Mouse (Mus musculus) megakaryocyte, embryonic 14.5 days (primary cell): Measurements from ENCODE around the gene Peli2. TPM values are rescaled to one million over a fixed set of nuclear protein-coding genes. Genes with fewer than 3 reads are reported as not detected.

Experiments used
- H3K27me3 ChIP-seq: replicated peaks from 2 replicates; pipeline ENCODE3; 2012; ENCODE audit warnings: inconsistent platforms
- H3K36me3 ChIP-seq: replicated peaks from 2 replicates; pipeline ENCODE3; 2012; ENCODE audit warnings: low read length, inconsistent platforms, mixed read lengths
- H3K4me1 ChIP-seq: 2 replicates; pipeline ENCODE4 v1.6.1; 2012; ENCODE audit warnings: inconsistent platforms
- H3K4me3 ChIP-seq: replicated peaks from 2 replicates; pipeline ENCODE3; 2012; ENCODE audit warnings: moderate library complexity, mild to moderate bottlenecking, inconsistent platforms
- H3K9me3 ChIP-seq: 2 replicates; pipeline ENCODE4 v1.6.1; 2012; ENCODE audit warnings: inconsistent platforms
- FLI1 ChIP-seq: IDR thresholded peaks from 2 replicates; pipeline ENCODE4 v1.6.1; 2012; ENCODE audit warnings: low read length, inconsistent platforms, mixed read lengths
- GATA1 ChIP-seq: IDR thresholded peaks from 3 replicates; pipeline ENCODE4 v1.6.1; 2012; ENCODE audit warnings: mixed read lengths, low read length, inconsistent platforms, borderline replicate concordance
- polyA plus RNA-seq: library from polyadenylated mRNA; stranded (reverse); fragments of >175 nt; gene quantifications from 2 replicates; pipeline ENCODE4 v1.2.3, GENCODE M21; 2012; ENCODE audit warnings: low replicate concordance; ENCODE audit not compliant: insufficient read depth

The Peli2 gene
- polyA plus RNA-seq, 1 experiment, result 2.8 TPM

DNA sequence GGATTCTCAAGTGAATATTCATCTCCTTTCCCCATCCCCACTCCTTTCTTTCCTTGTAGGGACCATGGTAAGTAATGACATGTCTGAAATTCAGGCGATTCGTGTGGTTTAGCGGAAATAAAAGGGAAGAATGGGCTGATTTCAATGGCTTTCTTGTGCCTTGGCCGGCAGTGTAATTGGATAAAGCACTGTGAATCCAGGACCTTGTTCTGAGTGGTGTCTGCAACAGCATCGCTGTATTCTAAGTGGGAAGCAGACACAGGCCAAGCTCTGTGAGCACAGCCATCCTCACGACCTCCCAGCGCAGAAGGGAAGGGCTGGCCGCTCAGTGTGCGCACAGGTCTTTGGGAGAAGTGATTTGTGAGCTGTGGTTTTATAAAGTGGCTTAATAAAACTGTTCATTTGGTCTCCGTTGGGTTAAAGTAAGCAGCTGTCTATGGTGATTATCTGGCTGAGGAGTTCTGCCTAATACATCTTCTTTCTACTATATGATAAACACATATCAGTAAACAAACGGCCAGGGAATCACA lies 15.3 kb downstream of the Peli2 start:
- no peaks in the 10 kb centered on the region for H3K36me3 ChIP-seq
- no peak overlapping the region for H3K4me3 ChIP-seq
- no peaks in the 10 kb centered on the region for H3K9me3 ChIP-seq
- no peaks in the 10 kb centered on the region for H3K4me1 ChIP-seq
- no peaks in the 10 kb centered on the region for H3K27me3 ChIP-seq
- TF ChIP-seq GATA1 (no peak), FLI1 (no peak)

DNA sequence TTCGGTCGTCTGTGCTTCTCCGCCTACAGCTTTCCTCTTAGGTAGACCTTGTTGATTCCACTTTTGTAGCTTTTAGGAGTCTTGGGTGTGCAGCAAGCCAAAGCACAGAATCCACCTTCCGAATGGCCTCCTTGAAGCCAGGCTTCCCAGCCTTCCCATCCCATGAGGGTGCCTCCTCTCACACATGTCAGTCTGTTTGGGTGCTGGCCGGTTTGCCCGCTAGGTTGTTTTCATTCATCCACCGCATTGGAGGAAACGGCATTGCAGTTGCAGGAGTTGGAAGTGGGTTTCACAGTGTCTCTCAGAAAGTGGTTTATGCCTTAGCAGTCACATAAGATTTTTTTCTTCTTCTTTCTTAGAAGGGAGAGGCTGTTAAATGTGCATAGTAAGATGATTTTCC lies 17.1 kb downstream of the Peli2 start:
- no peak for TF ChIP-seq GATA1
- Histone ChIP-seq H3K9me3 (no peaks in the 10 kb centered on the region), H3K27me3 (no peaks in the 10 kb centered on the region), H3K4me1 (no peaks in the 10 kb centered on the region), H3K4me3 (no peak overlapping the region), H3K36me3 (no peaks in the 10 kb centered on the region)

- no peak for TF ChIP-seq GATA1
- TF ChIP-seq FLI1, result no peak
- no peaks in the 10 kb centered on the region for H3K4me1 ChIP-seq
- H3K4me3 ChIP-seq, result no peak overlapping the region
These were observed 17.5 kb downstream of the Peli2 start for GRCm38 (mm10) chr14:48138138-48138537.

GRCm38 (mm10) chr14:48139409-48139808 lies 18.8 kb downstream of the Peli2 start:
- Histone ChIP-seq H3K4me1 (no peaks in the 10 kb centered on the region), H3K9me3 (no peaks in the 10 kb centered on the region), H3K4me3 (no peak overlapping the region), H3K27me3 (no peaks in the 10 kb centered on the region), H3K36me3 (no peaks in the 10 kb centered on the region)
- no peak for TF ChIP-seq GATA1
- TF ChIP-seq FLI1, result no peak

More at GRCm38 (mm10) chr14:48138138-48138537, 17.5 kb downstream of the Peli2 start:
- no peaks in the 10 kb centered on the region for H3K27me3 ChIP-seq
- no peaks in the 10 kb centered on the region for H3K9me3 ChIP-seq
- no peaks in the 10 kb centered on the region for H3K36me3 ChIP-seq

DNA sequence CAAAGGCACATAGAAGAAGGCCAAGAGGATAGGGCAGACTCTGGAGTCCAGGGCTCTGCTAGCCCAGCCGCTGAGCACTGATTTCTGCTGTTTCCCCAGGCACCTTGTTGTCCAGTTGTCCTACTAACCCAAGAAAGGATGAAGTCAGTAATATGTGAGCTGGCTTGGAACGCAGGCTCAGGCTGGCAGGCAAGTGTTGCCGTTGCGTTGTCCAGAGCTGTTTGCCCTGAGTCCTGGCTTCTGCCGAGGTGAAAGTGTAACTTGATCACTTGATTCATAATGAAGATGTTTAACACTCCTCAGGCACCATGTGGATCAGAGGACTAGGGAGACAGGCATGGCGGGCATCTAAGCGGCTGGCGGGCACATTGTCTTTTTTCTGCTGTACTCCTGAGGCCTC lies 21.1 kb downstream of the Peli2 start:
- H3K36me3 ChIP-seq, result no peaks in the 10 kb centered on the region
- no peak for TF ChIP-seq FLI1
- H3K4me3 ChIP-seq, result no peak overlapping the region
- no peaks in the 10 kb centered on the region for H3K9me3 ChIP-seq
- H3K4me1 ChIP-seq, result no peaks in the 10 kb centered on the region
- no peaks in the 10 kb centered on the region for H3K27me3 ChIP-seq

DNA sequence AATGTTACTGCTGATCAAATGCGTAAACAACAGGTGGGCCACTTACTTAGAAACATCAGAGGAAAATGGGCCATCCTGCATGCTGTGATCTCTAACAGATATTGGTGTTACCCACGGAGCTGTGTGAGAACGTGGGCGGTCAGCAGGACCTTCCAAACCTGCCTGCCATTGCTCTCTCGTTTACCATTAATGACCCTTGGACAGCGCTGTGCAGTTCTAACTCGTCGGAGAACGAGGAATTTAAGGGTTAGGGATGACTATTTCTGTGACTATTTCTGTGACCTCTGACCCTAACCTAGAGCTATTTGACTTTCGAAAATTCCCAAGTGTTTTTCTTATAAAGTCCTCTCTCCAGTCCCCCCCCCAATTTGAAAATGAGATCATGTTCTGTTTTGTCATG lies 22.1 kb downstream of the Peli2 start:
- no peaks in the 10 kb centered on the region for H3K27me3 ChIP-seq
- no peaks in the 10 kb centered on the region for H3K36me3 ChIP-seq
- no peak overlapping the region for H3K4me3 ChIP-seq
- TF ChIP-seq GATA1, result no peak
- TF ChIP-seq FLI1, result no peak
- no peaks in the 10 kb centered on the region for H3K4me1 ChIP-seq
- no peaks in the 10 kb centered on the region for H3K9me3 ChIP-seq

DNA sequence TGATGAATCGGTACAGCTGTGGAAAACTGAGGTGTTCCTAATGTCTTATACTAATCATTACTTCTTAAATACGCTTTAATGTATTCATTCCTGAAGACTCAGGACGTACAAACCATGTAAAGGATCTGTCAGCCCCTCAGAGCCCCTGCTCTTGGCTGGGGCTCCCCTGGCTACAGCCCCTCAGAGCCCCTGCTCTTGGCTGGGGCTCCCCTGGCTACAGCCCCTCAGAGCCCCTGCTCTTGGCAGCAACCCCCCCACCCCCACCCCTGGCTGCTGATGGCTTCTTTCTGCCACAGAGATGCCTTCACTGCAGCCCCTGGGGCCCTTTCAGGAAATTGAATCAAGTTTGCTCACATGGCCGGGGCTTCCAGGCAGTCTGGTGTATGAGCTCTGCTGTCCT lies 22.5 kb downstream of the Peli2 start:
- Histone ChIP-seq H3K4me3 (no peak overlapping the region), H3K4me1 (no peaks in the 10 kb centered on the region), H3K9me3 (no peaks in the 10 kb centered on the region), H3K27me3 (no peaks in the 10 kb centered on the region), H3K36me3 (no peaks in the 10 kb centered on the region)
- TF ChIP-seq GATA1, result no peak
- TF ChIP-seq FLI1, result no peak

DNA sequence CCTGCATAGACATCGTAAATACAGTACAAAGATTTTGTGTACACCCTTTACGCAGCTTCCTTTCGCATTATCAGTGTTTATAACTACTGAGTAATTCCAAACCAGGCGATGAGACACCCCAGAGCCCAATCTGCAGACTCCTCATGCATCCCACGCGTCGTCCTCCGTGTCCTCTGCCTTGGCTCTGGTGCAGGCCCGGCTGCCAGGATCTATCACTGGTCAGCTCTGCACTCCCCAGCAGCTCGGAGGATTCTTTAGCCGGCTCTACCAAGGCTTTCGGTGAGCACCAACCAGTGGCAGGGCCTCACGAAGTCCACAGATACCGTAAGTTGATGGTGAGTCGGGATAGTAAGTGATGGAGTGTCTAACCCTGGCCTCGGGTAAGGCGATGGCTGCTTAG lies 23.7 kb downstream of the Peli2 start:
- TF ChIP-seq GATA1 (no peak), FLI1 (no peak)
- H3K4me1 ChIP-seq, result no peaks in the 10 kb centered on the region
- H3K36me3 ChIP-seq, result no peaks in the 10 kb centered on the region

DNA sequence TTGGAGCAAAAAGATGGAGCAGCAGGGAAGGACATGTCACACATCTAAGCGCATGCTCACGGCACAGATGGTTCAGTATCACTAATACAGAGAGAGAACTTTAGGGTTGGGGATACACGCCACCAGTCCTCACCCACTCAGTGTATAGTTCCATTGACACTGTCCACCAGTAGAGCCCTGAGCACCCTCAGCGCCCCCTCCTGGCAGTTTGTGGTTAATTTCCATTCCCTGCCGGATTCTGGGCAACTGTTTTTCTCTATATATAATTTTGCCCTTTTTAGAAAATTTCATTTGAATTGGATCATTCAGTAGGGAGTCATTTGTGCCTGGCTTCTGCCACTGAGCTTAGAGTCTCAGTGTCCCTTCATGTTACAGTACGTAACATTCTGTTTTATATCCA lies 27.1 kb downstream of the Peli2 start:
- TF ChIP-seq GATA1 (no peak), FLI1 (no peak)
- Histone ChIP-seq H3K4me3 (no peak overlapping the region), H3K27me3 (no peaks in the 10 kb centered on the region), H3K4me1 (no peaks in the 10 kb centered on the region), H3K9me3 (no peaks in the 10 kb centered on the region), H3K36me3 (no peaks in the 10 kb centered on the region)

More for the DNA sequence above, 23.7 kb downstream of the Peli2 start:
- Histone ChIP-seq H3K4me3 (no peak overlapping the region), H3K27me3 (no peaks in the 10 kb centered on the region), H3K9me3 (no peaks in the 10 kb centered on the region)

DNA sequence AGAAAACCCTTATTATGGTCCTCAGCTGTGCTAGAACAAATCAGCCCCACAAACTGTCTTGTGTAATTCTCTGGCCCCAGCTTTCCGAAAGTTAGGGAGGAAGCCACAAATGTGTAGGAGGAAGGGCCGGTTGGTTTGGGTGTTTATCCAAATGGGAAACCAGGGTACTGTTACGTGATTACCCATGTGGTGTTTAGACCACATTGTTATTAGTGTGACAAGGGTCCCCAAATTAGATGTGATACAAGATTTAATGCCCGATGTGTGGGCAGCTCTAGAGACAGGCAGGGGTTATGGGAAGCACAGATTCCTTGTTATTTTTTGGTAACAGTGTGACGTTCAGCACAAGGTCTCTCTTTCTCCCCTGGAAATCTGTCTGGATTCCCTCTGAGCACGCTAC lies 28.0 kb downstream of the Peli2 start:
- no peaks in the 10 kb centered on the region for H3K27me3 ChIP-seq
- no peaks in the 10 kb centered on the region for H3K4me1 ChIP-seq
- H3K9me3 ChIP-seq, result no peaks in the 10 kb centered on the region
- no peak for TF ChIP-seq FLI1
- TF ChIP-seq GATA1, result no peak
- H3K4me3 ChIP-seq, result no peak overlapping the region
- H3K36me3 ChIP-seq, result no peaks in the 10 kb centered on the region

DNA sequence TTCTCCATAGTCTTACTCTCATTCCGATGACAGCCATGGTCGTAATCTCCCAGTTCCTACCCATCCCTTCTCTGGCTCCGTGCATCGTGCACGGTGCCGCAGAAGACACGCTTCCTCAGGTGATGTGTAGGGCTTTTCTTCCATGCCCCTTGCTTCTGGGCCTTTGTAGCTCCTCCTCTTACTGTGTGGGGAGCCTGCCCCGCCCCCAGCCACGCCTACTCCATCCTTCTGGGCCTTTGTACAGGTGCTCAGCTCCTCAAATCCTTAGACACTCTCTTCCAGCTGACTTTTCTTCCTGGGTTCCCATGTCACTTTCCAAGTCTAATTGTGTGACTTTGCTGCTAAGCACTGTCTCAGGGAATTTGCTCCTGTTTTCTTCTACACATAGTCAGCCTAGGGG lies 28.7 kb downstream of the Peli2 start:
- Histone ChIP-seq H3K4me1 (no peaks in the 10 kb centered on the region), H3K36me3 (no peaks in the 10 kb centered on the region), H3K27me3 (no peaks in the 10 kb centered on the region), H3K9me3 (no peaks in the 10 kb centered on the region), H3K4me3 (no peak overlapping the region)
- no peak for TF ChIP-seq GATA1
- TF ChIP-seq FLI1, result no peak

GRCm38 (mm10) chr14:48150903-48151302 lies 30.3 kb downstream of the Peli2 start:
- no peaks in the 10 kb centered on the region for H3K4me1 ChIP-seq
- no peak for TF ChIP-seq FLI1
- TF ChIP-seq GATA1, result no peak
- no peaks in the 10 kb centered on the region for H3K27me3 ChIP-seq
- H3K9me3 ChIP-seq, result no peaks in the 10 kb centered on the region
- no peak overlapping the region for H3K4me3 ChIP-seq
- no peaks in the 10 kb centered on the region for H3K36me3 ChIP-seq
